13 mouse cellular contexts compared by ENCODE assay signal in the genomic region with DNA sequence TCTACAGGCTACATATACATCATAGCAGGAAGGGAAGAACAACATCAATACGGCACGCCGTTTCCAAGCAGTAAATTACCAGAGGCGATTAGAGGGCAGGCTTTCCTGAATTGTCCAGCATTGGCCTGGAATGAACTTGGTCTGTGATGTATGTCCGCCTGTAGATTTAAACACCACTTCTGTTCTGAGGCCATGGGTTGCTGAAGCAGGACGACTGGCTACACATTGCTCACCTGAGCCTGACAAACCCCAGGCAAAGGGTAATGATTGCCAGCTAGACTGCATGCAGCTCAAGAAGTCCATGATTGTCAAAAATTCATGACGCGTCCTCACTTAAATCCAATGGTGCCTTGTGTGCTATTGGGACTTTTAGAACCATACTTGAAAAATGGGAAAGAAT.
DNase-seq lines count a peak whose midpoint lies in the region; ATAC-seq and TF ChIP-seq lines count a peak whose summit lies in the region.
"Had no signal": no experiment of that assay in that cellular context is flagged by ENCODE, and none has a peak within 500 bp of the region (broad histone marks: within the 10 kb centered on the region; RNA-seq: fewer than 3 reads in every experiment).

No protein-coding gene starts in this region.

- ATAC-seq in hindbrain, embryonic 11.5 days (ENCODE audit: low FRiP score): peak; percentile 47; the same call in 1 of the 2 replicates
- peak; percentile 87 for ATAC-seq in kidney, postnatal 0 days (replicated peaks; ENCODE audit: low FRiP score, low read depth)
- peak; percentile 26; the same call in 1 of the 2 replicates for ATAC-seq in neural tube, embryonic 14.5 days (ENCODE audit: low read depth)
- no peak for ATAC-seq in erythroblast, adult 5-6 weeks (replicated peaks; ENCODE audit: low FRiP score, poor library complexity, severe bottlenecking)
- no peak for ATAC-seq in forebrain, embryonic 16.5 days

- DNase-seq in hindbrain, embryonic 11.5 days (ENCODE audit: low spot score): no peak
- no peak for DNase-seq in hindbrain, embryonic 10.5 days (ENCODE audit: low spot score)
- DNase-seq in embryo, embryonic 11 days: peak; percentile 19
- DNase-seq in kidney, postnatal 0 days (ENCODE audit: low spot score): peak; percentile 35
- no peak for DNase-seq in adrenal gland, adult 2 months

- no peaks in the 10 kb centered on the region for H3K4me1 ChIP-seq in hindbrain, embryonic 11.5 days (replicated peaks; ENCODE audit: control insufficient read depth, insufficient read depth, low read length)
- H3K4me1 ChIP-seq in hindbrain, embryonic 10.5 days (replicated peaks): 0 out of 2 replicates have a peak, but pooled peaks cover 3% of the 10 kb centered on the region
- no peaks in the 10 kb centered on the region; the same call in 1 of the 2 replicates for H3K4me1 ChIP-seq in kidney, postnatal 0 days (replicated peaks; ENCODE audit: insufficient read depth, low read length)
- H3K4me1 ChIP-seq in neural tube, embryonic 14.5 days (ENCODE audit: control insufficient read depth, insufficient read depth, low read length): 0 out of 2 replicates have a peak, but pooled peaks cover 3% of the 10 kb centered on the region
- no peaks in the 10 kb centered on the region for H3K4me1 ChIP-seq in forebrain, embryonic 16.5 days (replicated peaks; ENCODE audit: control insufficient read depth, insufficient read depth, low read length)
- H3K4me1 ChIP-seq: embryonic facial prominence, embryonic 13.5 days; forebrain, embryonic 10.5 days; hindbrain, embryonic 13.5 days; liver, embryonic 13.5 days had no signal

- WGBS in hindbrain, embryonic 11.5 days: 80% methylated on average over 8 of the region's 8 CpGs
- 78% methylated on average over 8 of the region's 8 CpGs for WGBS in hindbrain, embryonic 10.5 days
- 38% methylated on average over 8 of the region's 8 CpGs for WGBS in kidney, postnatal 0 days
- 24% methylated on average over 8 of the region's 8 CpGs for WGBS in neural tube, embryonic 14.5 days
- 82% methylated on average over 8 of the region's 8 CpGs for WGBS in forebrain, embryonic 16.5 days

- no peak overlapping the region for H3K4me3 ChIP-seq in hindbrain, embryonic 11.5 days (ENCODE audit: low read depth, low read length)
- H3K4me3 ChIP-seq in hindbrain, embryonic 10.5 days: no peak overlapping the region
- H3K4me3 ChIP-seq in kidney, postnatal 0 days (replicated peaks; ENCODE audit: low read depth, low read length): no peak overlapping the region
- H3K4me3 ChIP-seq in neural tube, embryonic 14.5 days (ENCODE audit: low read depth, low read length): no peak overlapping the region
- H3K4me3 ChIP-seq in forebrain, embryonic 16.5 days (replicated peaks; ENCODE audit: low read length): no peak overlapping the region
- H3K4me3 ChIP-seq: embryonic facial prominence, embryonic 13.5 days; forebrain, embryonic 10.5 days; heart, embryonic 15.5 days; hindbrain, embryonic 13.5 days; liver, embryonic 13.5 days had no signal

- TF ChIP-seq CTCF in kidney, postnatal 0 days (IDR thresholded peaks at IDR 0.05; ENCODE audit: low read depth): no peak

- H3K4me2 ChIP-seq in hindbrain, embryonic 11.5 days (replicated peaks; ENCODE audit: low read depth, low read length): no peak overlapping the region
- no peak overlapping the region; the same call in 1 of the 2 replicates for H3K4me2 ChIP-seq in kidney, postnatal 0 days (ENCODE audit: low read length)
- H3K4me2 ChIP-seq in neural tube, embryonic 14.5 days (ENCODE audit: low read depth, low read length): no peak overlapping the region
- no peak overlapping the region for H3K4me2 ChIP-seq in forebrain, embryonic 16.5 days (ENCODE audit: low read length)
- H3K4me2 ChIP-seq: embryonic facial prominence, embryonic 13.5 days; heart, embryonic 15.5 days; hindbrain, embryonic 13.5 days; liver, embryonic 13.5 days had no signal

- H3K27me3 ChIP-seq in hindbrain, embryonic 11.5 days (ENCODE audit: control insufficient read depth, insufficient read depth, low read length): no peaks in the 10 kb centered on the region
- no peaks in the 10 kb centered on the region for H3K27me3 ChIP-seq in hindbrain, embryonic 10.5 days (ENCODE audit: insufficient read depth, poor library complexity, severe bottlenecking)
- no peaks in the 10 kb centered on the region for H3K27me3 ChIP-seq in kidney, postnatal 0 days (ENCODE audit: insufficient read depth, low read length)
- H3K27me3 ChIP-seq in neural tube, embryonic 14.5 days (ENCODE audit: control insufficient read depth, insufficient read depth, low read length): no peaks in the 10 kb centered on the region
- H3K27me3 ChIP-seq in forebrain, embryonic 16.5 days (replicated peaks; ENCODE audit: control insufficient read depth, insufficient read depth, low read length): no peaks in the 10 kb centered on the region
- H3K27me3 ChIP-seq: embryonic facial prominence, embryonic 13.5 days; heart, embryonic 15.5 days; hindbrain, embryonic 13.5 days; liver, embryonic 13.5 days had no signal

- no peaks in the 10 kb centered on the region for H3K36me3 ChIP-seq in hindbrain, embryonic 11.5 days (ENCODE audit: control insufficient read depth, insufficient read depth, low read length)
- no peaks in the 10 kb centered on the region for H3K36me3 ChIP-seq in hindbrain, embryonic 10.5 days
- no peaks in the 10 kb centered on the region for H3K36me3 ChIP-seq in kidney, postnatal 0 days (ENCODE audit: insufficient read depth, low read length)
- no peaks in the 10 kb centered on the region for H3K36me3 ChIP-seq in neural tube, embryonic 14.5 days (ENCODE audit: control insufficient read depth, insufficient read depth, low read length)
- H3K36me3 ChIP-seq in forebrain, embryonic 16.5 days (ENCODE audit: control insufficient read depth, insufficient read depth): no peaks in the 10 kb centered on the region
- H3K36me3 ChIP-seq: embryonic facial prominence, embryonic 13.5 days; forebrain, embryonic 10.5 days; heart, embryonic 15.5 days; hindbrain, embryonic 13.5 days; liver, embryonic 13.5 days had no signal

- H3K27ac ChIP-seq in hindbrain, embryonic 11.5 days (ENCODE audit: low read depth, low read length): no peak overlapping the region
- H3K27ac ChIP-seq in hindbrain, embryonic 10.5 days: no peak overlapping the region
- H3K27ac ChIP-seq in kidney, postnatal 0 days: no peak overlapping the region
- H3K27ac ChIP-seq in neural tube, embryonic 14.5 days (ENCODE audit: low read depth, low read length): no peak overlapping the region
- H3K27ac ChIP-seq in forebrain, embryonic 16.5 days (ENCODE audit: low read length): no peak overlapping the region
- H3K27ac ChIP-seq: embryonic facial prominence, embryonic 13.5 days; forebrain, embryonic 10.5 days; heart, embryonic 15.5 days; hindbrain, embryonic 13.5 days; liver, embryonic 13.5 days had no signal

- H3K9me3 ChIP-seq in hindbrain, embryonic 11.5 days (ENCODE audit: control insufficient read depth, low read length): no peaks in the 10 kb centered on the region
- no peaks in the 10 kb centered on the region for H3K9me3 ChIP-seq in hindbrain, embryonic 10.5 days
- no peaks in the 10 kb centered on the region for H3K9me3 ChIP-seq in kidney, postnatal 0 days (replicated peaks; ENCODE audit: low read length)
- no peaks in the 10 kb centered on the region for H3K9me3 ChIP-seq in neural tube, embryonic 14.5 days (ENCODE audit: control insufficient read depth, low read length)
- no peaks in the 10 kb centered on the region for H3K9me3 ChIP-seq in forebrain, embryonic 16.5 days (ENCODE audit: control insufficient read depth, low read length)
- H3K9me3 ChIP-seq: embryonic facial prominence, embryonic 13.5 days; forebrain, embryonic 10.5 days; heart, embryonic 15.5 days; hindbrain, embryonic 13.5 days; liver, embryonic 13.5 days had no signal

- no peak overlapping the region for H3K9ac ChIP-seq in hindbrain, embryonic 11.5 days (ENCODE audit: low read depth, low read length)
- no peak overlapping the region for H3K9ac ChIP-seq in kidney, postnatal 0 days (ENCODE audit: low read depth, low read length)
- H3K9ac ChIP-seq in neural tube, embryonic 14.5 days (replicated peaks; ENCODE audit: low read depth, low read length): no peak overlapping the region
- H3K9ac ChIP-seq in forebrain, embryonic 16.5 days (replicated peaks; ENCODE audit: low read depth, low read length): no peak overlapping the region
- H3K9ac ChIP-seq: embryonic facial prominence, embryonic 13.5 days; heart, embryonic 15.5 days; hindbrain, embryonic 13.5 days; liver, embryonic 13.5 days had no signal

Comparison
In these comparisons a context has a peak if more than half of its experiments do, and no peak if none do; other contexts are left out.
1. ATAC-seq: peak in hindbrain, embryonic 11.5 days (single experiment), kidney, postnatal 0 days (single experiment) and neural tube, embryonic 14.5 days (single experiment); none in erythroblast, adult 5-6 weeks (single experiment) and forebrain, embryonic 16.5 days (single experiment).
2. DNase-seq: peak in embryo, embryonic 11 days (single experiment) and kidney, postnatal 0 days (single experiment); none in hindbrain, embryonic 11.5 days (single experiment), hindbrain, embryonic 10.5 days (single experiment) and adrenal gland, adult 2 months (single experiment).